Mouse (Mus musculus) embryo, embryonic 10 days (tissue): ENCODE measurements around the gene Sardh.

ENCODE experiments used
- DNase-seq: peaks from one replicate; pipeline ENCODE4 v3.0.0-alpha.2; 2015; ENCODE audit warnings: low spot score

Gene Sardh

DNA sequence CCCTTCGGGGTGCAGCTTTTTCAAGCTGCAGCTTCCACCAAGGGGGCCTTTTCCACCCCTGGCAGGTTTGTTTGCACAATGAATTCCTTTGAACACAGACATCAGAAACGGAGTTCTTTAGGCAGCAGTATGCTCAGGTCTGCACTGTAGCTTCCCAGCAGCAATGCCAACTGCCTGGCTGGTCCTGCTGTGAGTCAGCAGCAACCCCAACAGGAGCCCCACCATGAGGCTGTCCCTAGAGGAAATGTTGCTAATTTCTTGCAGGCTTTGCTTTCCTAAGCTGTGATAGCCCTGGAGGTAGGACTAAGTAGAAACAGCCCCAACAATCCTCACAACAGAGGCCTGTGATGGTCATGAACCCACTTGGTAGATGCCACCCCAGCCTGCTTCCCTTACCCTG lies 81.1 kb downstream of the Sardh start:
- no peak for DNase-seq

DNA sequence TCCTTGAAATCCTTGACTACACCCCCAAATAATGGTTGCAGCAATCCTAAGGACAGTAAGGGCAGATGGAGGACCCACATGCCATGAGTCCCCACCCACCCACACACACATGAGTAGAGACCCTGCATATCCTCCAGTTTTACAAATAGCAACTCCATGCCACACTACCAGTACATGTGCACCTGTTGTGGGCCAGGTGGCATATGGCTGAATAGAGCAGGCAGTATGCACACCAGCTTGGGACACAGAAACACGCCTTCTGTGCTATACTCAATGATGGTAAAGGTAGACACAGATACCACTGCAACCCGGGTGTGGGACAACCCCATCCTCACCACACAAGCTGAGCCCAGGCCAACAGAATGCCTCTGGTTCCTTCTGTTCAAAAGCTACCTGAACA lies 82.1 kb downstream of the Sardh start:
- no peak for DNase-seq

DNA sequence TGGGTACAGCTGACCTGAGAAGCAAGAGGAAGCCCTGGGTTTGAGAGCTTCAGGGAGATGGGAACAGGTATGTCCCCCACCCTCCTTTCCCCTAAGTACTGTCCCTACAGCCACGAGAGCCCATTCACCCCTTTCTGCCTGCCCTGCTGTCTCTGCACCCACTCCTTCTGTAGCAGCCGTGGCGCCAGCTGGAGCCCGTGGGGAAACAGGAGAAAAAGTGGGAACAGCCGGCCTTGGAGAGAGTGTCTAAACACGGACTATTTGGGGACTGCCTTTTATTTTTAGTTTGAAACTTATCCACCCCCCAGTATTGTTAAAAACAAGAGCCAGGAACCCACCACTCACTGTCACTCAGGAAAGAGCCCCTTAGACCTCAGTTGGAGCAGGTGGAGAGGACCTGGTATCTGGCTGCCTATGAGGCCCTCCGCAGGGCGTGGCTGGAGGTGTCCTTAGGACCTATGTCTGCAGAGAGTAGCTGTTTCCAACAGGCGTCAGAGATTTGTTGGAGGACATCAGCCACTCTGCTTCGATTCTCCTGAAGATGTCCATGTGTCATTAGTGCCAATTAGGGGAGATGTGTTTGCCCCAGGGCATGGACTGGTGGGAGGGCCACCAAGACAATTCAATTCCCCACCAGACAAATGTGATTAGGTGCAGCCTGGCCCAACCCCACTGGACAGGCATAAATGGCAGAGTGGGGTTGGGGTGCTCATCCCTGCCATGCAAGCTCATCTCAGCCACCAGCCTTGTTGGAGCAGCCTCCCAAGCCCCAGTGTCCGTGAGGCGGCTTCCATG lies 83.1 kb downstream of the Sardh start, which contains the start of gene Dbh:
Gene Dbh, plus strand, starts transcription at position 438 of the 795 bp plus-strand sequence.
- no peak for DNase-seq

DNA sequence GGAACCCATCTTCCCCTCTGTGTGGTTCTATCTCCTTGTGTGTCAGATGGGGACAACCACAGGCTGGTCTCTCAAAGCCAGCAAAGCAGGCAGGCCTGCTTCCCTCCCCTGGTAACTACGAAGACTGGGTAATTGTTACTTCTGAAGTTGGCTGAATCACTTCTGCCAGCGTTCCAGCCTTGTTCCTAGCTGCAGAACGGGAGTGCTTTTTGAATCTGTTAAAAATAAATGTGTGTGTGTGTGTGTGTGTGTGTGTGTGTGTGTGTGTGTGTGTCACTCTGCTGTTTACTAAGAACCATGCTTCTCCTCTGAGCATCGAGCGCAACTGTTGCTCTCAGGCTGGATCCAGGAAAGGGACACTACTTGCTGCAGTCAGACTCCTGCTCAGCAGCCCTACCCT lies 84.3 kb downstream of the Sardh start:
- no peak for DNase-seq

DNA sequence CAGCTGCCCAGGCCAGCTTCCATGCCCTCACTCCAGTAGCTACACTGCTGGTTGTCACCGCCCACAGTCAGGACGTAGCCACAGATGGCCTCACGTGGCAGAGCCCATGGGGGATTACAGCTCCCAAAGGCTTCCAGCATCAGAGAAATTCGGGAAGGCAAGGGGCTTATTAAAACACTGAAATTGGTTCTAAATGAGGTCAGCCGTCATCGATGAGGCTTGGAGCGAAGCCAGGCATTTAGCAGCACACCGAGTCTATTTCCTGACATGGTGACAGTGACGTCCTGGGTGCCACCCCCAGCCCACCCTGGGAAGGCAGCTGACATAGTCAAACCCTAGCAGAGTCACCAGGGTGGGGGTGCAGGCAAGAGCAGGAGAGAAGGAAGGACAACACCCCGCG lies 85.5 kb downstream of the Sardh start:
- no peak for DNase-seq

DNA sequence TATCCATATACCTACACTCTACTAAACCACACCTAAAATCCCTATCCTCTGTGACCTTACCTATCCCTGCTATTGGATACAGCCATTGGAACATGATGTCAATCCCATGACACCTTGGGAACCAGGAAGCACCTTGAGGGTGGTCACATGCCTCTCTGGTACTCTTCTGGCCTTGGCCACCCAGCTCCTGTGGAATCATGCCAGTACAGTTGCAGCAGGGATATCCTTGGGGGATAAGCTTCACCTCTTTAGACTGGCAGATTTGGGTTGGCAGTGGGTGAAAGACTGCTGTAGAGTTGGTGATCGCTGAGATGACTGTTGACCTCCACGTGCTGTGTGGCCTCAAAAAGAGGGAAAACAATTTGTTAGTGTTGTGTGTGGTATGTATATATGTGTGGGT lies 86.6 kb downstream of the Sardh start:
- no peak for DNase-seq

DNA sequence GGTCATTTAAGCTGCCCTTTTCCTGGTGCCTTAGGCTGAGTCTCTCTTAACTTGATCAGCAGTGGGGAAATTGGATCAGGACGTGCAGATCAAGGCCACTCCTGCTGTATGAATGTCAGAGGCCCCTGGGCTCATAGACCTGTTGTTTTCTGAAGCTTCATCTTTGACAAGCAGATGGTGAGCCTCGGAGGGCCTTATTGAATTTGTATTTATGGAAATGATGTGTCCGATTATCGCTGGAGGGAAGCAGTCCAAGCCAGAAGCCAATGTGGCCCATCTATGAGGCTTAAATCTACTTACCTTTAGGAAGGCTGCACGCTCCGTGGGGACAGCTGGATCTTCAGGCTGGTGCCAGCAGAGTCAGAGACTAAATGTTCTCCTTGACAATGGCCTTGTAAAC lies 91.5 kb downstream of the Sardh start:
- DNase-seq = no peak

DNA sequence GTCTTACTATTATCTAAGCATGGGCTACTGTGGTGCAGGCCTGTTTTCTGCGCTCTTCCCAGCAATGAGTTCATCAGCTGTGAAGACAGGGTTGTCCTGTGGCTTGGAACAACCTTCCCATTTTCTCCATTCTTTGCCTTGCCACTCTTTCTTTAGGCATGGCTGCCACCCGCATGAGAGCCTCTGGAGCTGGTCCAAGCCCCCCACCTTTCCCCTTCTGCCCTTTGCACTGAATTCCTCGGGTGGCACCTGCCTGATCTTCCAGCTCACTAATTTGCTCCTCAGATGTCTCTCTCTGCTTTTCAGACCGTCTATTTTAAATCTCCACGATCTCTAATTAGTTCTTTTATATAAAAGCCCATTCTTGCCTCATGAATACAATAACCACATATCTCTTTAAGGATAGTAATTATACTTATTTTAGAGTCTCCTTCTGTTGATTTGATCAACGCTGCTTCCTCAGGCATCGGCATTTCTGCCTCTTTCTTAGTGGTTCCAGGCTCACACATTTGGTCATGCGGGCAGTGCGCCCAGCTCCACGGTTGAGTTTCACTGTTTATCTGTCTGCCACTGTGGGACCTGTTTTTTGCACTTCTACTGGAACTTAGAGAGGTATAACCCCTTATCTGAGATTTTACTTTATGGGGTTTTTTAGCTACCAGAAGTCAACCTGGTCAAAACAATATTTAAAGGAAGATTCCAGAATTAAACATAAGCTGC lies 93.5 kb downstream of the Sardh start:
- no peak for DNase-seq

DNA sequence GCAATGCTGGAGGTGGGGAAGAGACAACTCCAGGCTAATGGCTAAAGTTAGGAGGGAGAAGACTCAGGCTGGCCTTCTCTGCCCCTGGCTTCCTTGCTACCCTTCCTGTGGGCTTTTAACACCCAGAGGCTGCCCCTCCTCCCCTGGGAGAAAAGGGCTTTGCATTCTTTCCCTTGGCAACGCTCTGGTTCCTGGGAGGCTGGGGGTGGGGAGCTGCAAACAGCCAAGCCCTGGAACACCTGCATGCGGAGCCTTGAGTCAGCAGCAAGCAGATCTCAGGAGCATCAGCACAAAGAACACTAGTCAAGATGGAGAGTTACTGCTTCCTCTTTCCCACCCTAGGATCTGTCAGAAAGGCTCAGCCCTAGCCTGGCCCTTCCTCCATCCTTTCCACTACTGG lies 98.7 kb downstream of the Sardh start:
- DNase-seq = no peak

DNA sequence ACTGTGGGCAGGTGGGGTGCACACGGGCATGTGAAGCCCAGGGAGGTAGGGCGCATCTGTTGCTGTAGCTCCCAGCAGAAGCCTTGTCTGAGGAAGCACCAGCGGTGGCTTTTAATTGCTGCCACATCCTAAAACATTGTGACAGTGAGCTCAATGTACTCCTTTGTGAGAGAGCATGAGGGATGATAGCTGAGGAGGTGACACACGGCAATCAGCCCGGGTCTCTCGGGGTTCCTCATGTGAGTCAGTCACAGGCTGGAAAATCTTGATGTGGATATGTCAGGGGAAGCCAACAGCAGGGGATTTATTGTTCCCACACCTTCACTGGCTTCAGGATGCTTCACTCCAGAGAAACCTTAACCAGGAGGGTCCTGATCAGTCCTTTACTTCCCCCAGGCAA lies 101.3 kb downstream of the Sardh start:
- DNase-seq = no peak

DNA sequence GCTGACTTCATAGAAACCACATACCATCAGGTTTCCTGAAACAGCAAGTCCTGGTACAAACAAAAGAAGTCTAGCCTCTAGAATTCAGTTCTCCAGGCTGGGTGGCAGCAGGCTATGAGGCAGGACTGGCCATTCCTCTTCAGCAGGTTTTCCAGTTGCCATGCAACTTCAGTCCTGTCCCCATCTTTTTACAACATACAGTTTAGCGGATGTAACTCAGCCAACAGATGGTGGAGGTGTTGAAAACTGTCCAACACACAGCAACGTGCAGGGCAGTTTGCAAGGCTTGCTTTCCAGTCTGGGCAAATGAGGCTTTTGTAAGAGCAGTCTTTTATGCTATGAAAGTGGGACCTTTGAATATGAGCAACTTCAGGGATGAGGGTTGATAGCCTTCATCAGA lies 103.2 kb downstream of the Sardh start:
- no peak for DNase-seq

DNA sequence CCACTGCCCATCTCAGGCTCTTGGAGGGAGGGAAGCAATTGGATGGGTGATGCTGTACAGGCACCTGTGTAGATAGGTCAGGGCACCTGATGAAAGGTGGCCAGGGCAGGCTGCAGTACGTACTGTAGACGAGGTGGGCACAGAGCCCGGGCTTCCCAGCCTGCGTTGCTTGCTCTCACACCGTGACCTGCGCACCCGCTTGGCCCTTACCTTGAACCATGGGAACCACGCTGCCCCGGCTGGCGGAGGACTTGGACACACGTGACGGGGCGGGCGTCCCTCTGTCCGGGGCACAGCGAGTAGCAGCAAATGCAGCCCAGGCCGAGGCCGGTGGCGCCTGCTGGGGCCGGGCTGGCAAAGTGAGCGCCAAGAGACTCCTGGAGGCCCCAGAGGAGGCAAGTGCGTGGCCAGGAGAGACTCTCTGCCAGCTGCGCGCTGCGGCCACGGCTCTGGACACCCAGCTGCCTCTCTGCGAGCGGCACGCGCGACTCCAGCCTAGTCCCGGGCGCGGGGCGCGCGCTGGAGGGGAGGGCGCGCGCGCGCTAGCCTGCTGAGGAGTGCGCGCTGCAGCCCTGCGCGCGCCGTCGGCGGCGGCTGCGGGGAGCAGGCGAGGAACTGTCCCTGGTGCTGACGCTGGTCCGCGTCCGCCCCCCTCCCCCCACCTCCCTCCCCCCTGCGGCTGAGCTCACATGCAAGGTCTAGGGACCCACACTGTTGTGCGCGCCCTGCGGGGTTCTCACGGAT lies 106.0 kb downstream of the Sardh start, which contains the start of gene Fam163b:
Gene Fam163b, minus strand, starts transcription at position 542 of the 744 bp plus-strand sequence.
- DNase-seq = peak; percentile 72
